Mouse (Mus musculus) heart, adult 2 months (tissue): ENCODE measurements around the gene Bdkrb1. TPM values are rescaled to one million over a fixed set of nuclear protein-coding genes. Genes with fewer than 3 reads are reported as not detected.

Experiments used
- DNase-seq, 2 experiments: peaks; one replicate each; pipeline ENCODE4 v3.0.0; 2021
- H3K27ac ChIP-seq: fragments of 200-600 bp; 2 replicates; pipeline ENCODE4 v1.8.1; 2022
- H3K27me3 ChIP-seq: fragments of 200-500 bp; 2 replicates; pipeline ENCODE4 v1.6.1; 2012; ENCODE audit warnings: mild to moderate bottlenecking, low read length, inconsistent platforms, mixed read lengths; ENCODE audit not compliant: control insufficient read depth, insufficient read depth
- H3K36me3 ChIP-seq: fragments of 200-500 bp; 2 replicates; pipeline ENCODE4 v1.6.1; 2012; ENCODE audit warnings: low read length, inconsistent platforms; ENCODE audit not compliant: control insufficient read depth, insufficient read depth
- H3K4me1 ChIP-seq: fragments of 200-500 bp; 2 replicates; pipeline ENCODE4 v1.6.1; 2011; ENCODE audit warnings: low read length; ENCODE audit not compliant: control insufficient read depth, insufficient read depth
- H3K4me3 ChIP-seq: fragments of 200-600 bp; 2 replicates; pipeline ENCODE4 v1.8.1; 2022
- H3K79me2 ChIP-seq: fragments of 200-500 bp; replicated peaks from 2 replicates; pipeline ENCODE4 v1.6.1; 2012; ENCODE audit warnings: mild to moderate bottlenecking, inconsistent platforms, low read length, moderate library complexity, mixed read lengths; ENCODE audit not compliant: control insufficient read depth, insufficient read depth
- H3K9ac ChIP-seq: fragments of 200-500 bp; 2 replicates; pipeline ENCODE4 v1.6.1; 2012; ENCODE audit warnings: low read depth, mild to moderate bottlenecking, control low read depth, inconsistent platforms, low read length, mixed read lengths
- CTCF ChIP-seq: fragments of 200-600 bp; IDR thresholded peaks from 2 replicates; pipeline ENCODE4 v1.8.1; 2022; ENCODE audit warnings: antibody characterized with exemption, mild to moderate bottlenecking, moderate library complexity
- EP300 ChIP-seq: fragments of 200-500 bp; IDR thresholded peaks from 2 replicates; pipeline ENCODE4 v1.6.1; 2011; ENCODE audit warnings: low read depth, low read length, control low read depth; ENCODE audit not compliant: insufficient read depth
- POLR2A ChIP-seq: fragments of 200-500 bp; IDR thresholded peaks from 2 replicates; pipeline ENCODE4 v1.6.1; 2011; ENCODE audit warnings: mild to moderate bottlenecking, low read depth, low read length, control low read depth; ENCODE audit not compliant: insufficient read depth
- WGBS: fragments of 180-500 bp; shearing (Covaris S2); methylation state at CpG from one replicate; pipeline ENCODE4 v1.1.7; 2018; 5-methylcytosine and 5-hydroxymethylcytosine counted together
- intact Hi-C: fragments of 180-260 bp; cut with DNase I; formaldehyde crosslinking; loops from one replicate; pipeline ENCODE4 v1.15.1; 2025
- polyA plus RNA-seq: library from polyadenylated mRNA; depleted of rRNA; stranded (reverse); fragments of >200 nt; gene quantifications from 2 replicates; pipeline ENCODE4 v1.2.3, GENCODE M21; 2012
- total RNA-seq, 2 experiments: library from RNA; stranded (reverse); gene quantifications; 2 replicates each; pipeline ENCODE4 v1.2.3; 2021

Gene Bdkrb1
- total and polyA plus RNA-seq, 3 experiments: 0.10 TPM; not detected in 2

GRCm38 (mm10) chr12:105611748-105612147 lies 8.9 kb downstream of the Bdkrb1 start:
- DNase-seq: peak; percentile 19 to 47
- no peaks in the 10 kb centered on the region for H3K79me2 ChIP-seq
- WGBS: 32% methylated on average over 7 of the region's 7 CpGs
- no peak overlapping the region for H3K4me3 ChIP-seq
- no peak overlapping the region for H3K27ac ChIP-seq
- intact Hi-C loops: loop anchor here (1.0 kb wide), 1 partner anchor 113 kb away; no protein-coding TSS in a partner anchor
- H3K4me1 ChIP-seq: no peaks in the 10 kb centered on the region
- H3K9ac ChIP-seq: no peak overlapping the region
- no peak for TF ChIP-seq POLR2A
- 0 out of 2 replicates have a peak, but pooled peaks have one; percentile 20 for TF ChIP-seq EP300
- TF ChIP-seq CTCF: peak; percentile 75
- H3K27me3 ChIP-seq: no peaks in the 10 kb centered on the region
- no peaks in the 10 kb centered on the region for H3K36me3 ChIP-seq

GRCm38 (mm10) chr12:105613559-105613958 lies 10.7 kb downstream of the Bdkrb1 start:
- no peaks in the 10 kb centered on the region for H3K36me3 ChIP-seq
- no peaks in the 10 kb centered on the region for H3K27me3 ChIP-seq
- no peaks in the 10 kb centered on the region for H3K4me1 ChIP-seq
- TF ChIP-seq CTCF (no peak), POLR2A (no peak), EP300 (no peak)
- 93% methylated on average over 10 of the region's 10 CpGs for WGBS
- H3K9ac ChIP-seq: no peak overlapping the region
- no peaks in the 10 kb centered on the region for H3K79me2 ChIP-seq
- intact Hi-C loops: no loop called here
- DNase-seq: no peak
- no peak overlapping the region for H3K4me3 ChIP-seq
- H3K27ac ChIP-seq: no peak overlapping the region

GRCm38 (mm10) chr12:105622048-105622447 lies 19.2 kb downstream of the Bdkrb1 start:
- H3K9ac ChIP-seq: no peak overlapping the region
- no peak for DNase-seq
- no peaks in the 10 kb centered on the region for H3K27me3 ChIP-seq
- 93% methylated on average over 7 of the region's 7 CpGs for WGBS
- no peak overlapping the region for H3K27ac ChIP-seq
- TF ChIP-seq POLR2A (no peak), EP300 (no peak), CTCF (no peak)
- no peaks in the 10 kb centered on the region for H3K4me1 ChIP-seq
- no peaks in the 10 kb centered on the region for H3K36me3 ChIP-seq
- no peaks in the 10 kb centered on the region for H3K79me2 ChIP-seq
- no peak overlapping the region for H3K4me3 ChIP-seq
- intact Hi-C loops: no loop called here

GRCm38 (mm10) chr12:105622981-105623539 lies 20.2 kb downstream of the Bdkrb1 start:
- no peaks in the 10 kb centered on the region for H3K36me3 ChIP-seq
- H3K79me2 ChIP-seq: no peaks in the 10 kb centered on the region
- 94% methylated on average over 12 of the region's 12 CpGs for WGBS
- no peak overlapping the region for H3K27ac ChIP-seq
- no peak overlapping the region for H3K4me3 ChIP-seq
- TF ChIP-seq EP300 (no peak), POLR2A (no peak), CTCF (no peak)
- H3K27me3 ChIP-seq: no peaks in the 10 kb centered on the region
- DNase-seq: no peak
- intact Hi-C loops: no loop called here
- H3K9ac ChIP-seq: no peak overlapping the region
- no peaks in the 10 kb centered on the region for H3K4me1 ChIP-seq

GRCm38 (mm10) chr12:105625798-105626197 lies 22.9 kb downstream of the Bdkrb1 start:
- H3K27me3 ChIP-seq: no peaks in the 10 kb centered on the region
- H3K4me3 ChIP-seq: no peak overlapping the region
- H3K9ac ChIP-seq: no peak overlapping the region
- TF ChIP-seq EP300: no peak
- no peak for TF ChIP-seq CTCF
- no peak for TF ChIP-seq POLR2A
- intact Hi-C loops: no loop called here
- 66% methylated on average over 7 of the region's 7 CpGs for WGBS
- DNase-seq: no peak
- no peaks in the 10 kb centered on the region for H3K4me1 ChIP-seq
- no peak overlapping the region for H3K27ac ChIP-seq
- no peaks in the 10 kb centered on the region for H3K36me3 ChIP-seq
- H3K79me2 ChIP-seq: no peaks in the 10 kb centered on the region

- DNase-seq: no peak
- intact Hi-C loops: no loop called here
- Histone ChIP-seq H3K36me3 (no peaks in the 10 kb centered on the region), H3K79me2 (no peaks in the 10 kb centered on the region), H3K4me1 (no peaks in the 10 kb centered on the region), H3K9ac (no peak overlapping the region), H3K27me3 (no peaks in the 10 kb centered on the region), H3K4me3 (no peak overlapping the region), H3K27ac (no peak overlapping the region)
- no peak for TF ChIP-seq EP300
- no peak for TF ChIP-seq CTCF
- TF ChIP-seq POLR2A: no peak
- 93% methylated on average over 13 of the region's 13 CpGs for WGBS
These were observed 31.6 kb downstream of the Bdkrb1 start for GRCm38 (mm10) chr12:105634374-105635067.
